Mouse (Mus musculus) neural tube, embryonic 14.5 days (tissue): ENCODE measurements around the gene Cyp1a1. TPM values are rescaled to one million over a fixed set of nuclear protein-coding genes. Genes with fewer than 3 reads are reported as not detected.

Source experiments
- polyA plus RNA-seq: library from polyadenylated mRNA; unstranded; fragments of >200 nt; fragmentation: Nextera tagmentation; extraction: Ambion mirVana; gene quantifications from 2 replicates; pipeline ENCODE4 v1.2.1, GENCODE M21; 2014

Cyp1a1 gene
- polyA plus RNA-seq, 1 experiment from 2014 or later, result 0.09 TPM

Other genes starting within 250 kb of the Cyp1a1 start
- 20.3 and 21.7 TPM in 2 replicates for gene Ppcdc, start 247.8 kb upstream of the Cyp1a1 start, polyA plus RNA-seq
- gene Scamp5, start 219.9 kb upstream of the Cyp1a1 start, polyA plus RNA-seq, result 61.3 and 73.7 TPM in 2 replicates
- 21.5 and 25.8 TPM in 2 replicates for gene Rpp25, start 183.9 kb upstream of the Cyp1a1 start, polyA plus RNA-seq
- 936 and 1,022 TPM in 2 replicates for gene Cox5a, start 166.7 kb upstream of the Cyp1a1 start, polyA plus RNA-seq
- 23.7 and 24.0 TPM in 2 replicates for gene Fam219b, start 150.4 kb upstream of the Cyp1a1 start, polyA plus RNA-seq
- 60.7 and 62.1 TPM in 2 replicates for gene Mpi, start 135.2 kb upstream of the Cyp1a1 start, polyA plus RNA-seq
- 46.1 and 48.9 TPM in 2 replicates for gene Scamp2, start 127.0 kb upstream of the Cyp1a1 start, polyA plus RNA-seq
- gene Ulk3, start 98.5 kb upstream of the Cyp1a1 start, polyA plus RNA-seq, result 26.1 and 28.4 TPM in 2 replicates
- 0.13 TPM in 1 of 2 replicates, not detected in the other for gene Cplx3, start 81.6 kb upstream of the Cyp1a1 start, polyA plus RNA-seq
- gene Lman1l, start 67.2 kb upstream of the Cyp1a1 start, polyA plus RNA-seq, result not detected in 2 replicates
- 33.4 and 46.2 TPM in 2 replicates for gene Csk, start 34.3 kb upstream of the Cyp1a1 start, polyA plus RNA-seq
- not detected in 2 replicates for gene Cyp1a2, start 4.2 kb upstream of the Cyp1a1 start, polyA plus RNA-seq
- 21.9 and 26.3 TPM in 2 replicates for gene Edc3, start 20.6 kb downstream of the Cyp1a1 start, polyA plus RNA-seq
- 58.5 and 64.6 TPM in 2 replicates for gene Clk3, start 77.9 kb downstream of the Cyp1a1 start, polyA plus RNA-seq
- gene Arid3b, start 148.9 kb downstream of the Cyp1a1 start, polyA plus RNA-seq, result 6.3 and 7.3 TPM in 2 replicates
- gene Ubl7, start 223.1 kb downstream of the Cyp1a1 start, polyA plus RNA-seq, result 157 and 164 TPM in 2 replicates